ENCODE assay signal across 35 mouse cellular contexts in the genomic region with DNA sequence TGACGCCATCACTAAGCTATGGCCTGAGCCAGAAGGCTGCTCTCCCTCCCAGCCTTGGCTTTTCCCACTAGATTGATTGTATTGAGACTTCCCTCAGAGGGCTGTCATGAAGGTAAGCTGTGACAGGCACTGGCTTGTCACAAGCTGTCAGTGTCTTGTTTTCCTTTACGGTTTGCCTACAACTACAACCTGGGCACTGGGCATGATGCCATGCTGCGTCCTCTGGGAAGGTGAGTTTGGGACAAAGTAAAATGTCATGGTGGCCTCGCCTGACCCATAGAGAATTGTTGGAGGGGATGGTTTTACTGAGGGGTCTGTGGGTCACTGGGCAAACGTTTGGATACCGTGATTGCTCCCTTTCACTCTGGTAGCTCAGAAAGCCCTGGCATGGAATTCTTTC.
"Had no signal": no experiment of that assay in that cellular context is flagged by ENCODE, and none has a peak within 500 bp of the region (broad histone marks: within the 10 kb centered on the region; RNA-seq: fewer than 3 reads in every experiment).

No protein-coding gene starts in this region.

- H3K9me3 ChIP-seq: heart, embryonic 13.5 days; heart, embryonic 15.5 days; hindbrain, embryonic 12.5 days; hindbrain, embryonic 13.5 days; hindbrain, embryonic 15.5 days; intestine, embryonic 15.5 days; kidney, embryonic 15.5 days had no signal

- DNase-seq: heart, postnatal 10 days; heart, postnatal 14 days; heart, postnatal 36 days; heart, postnatal 4 days; kidney, adult 11 months; kidney, adult 18-20 months; kidney, adult 2 months; kidney, adult 8-10 months; kidney, adult 9 months; kidney, postnatal 10 days; kidney, postnatal 14 days; kidney, postnatal 25 days; kidney, postnatal 36 days; kidney, postnatal 4 days; layer of hippocampus, adult 9-11 months; layer of hippocampus, postnatal 36 days had no signal

- H3K36me3 ChIP-seq: heart, embryonic 10.5 days; heart, embryonic 12.5 days; heart, embryonic 13.5 days; heart, embryonic 15.5 days; hindbrain, embryonic 10.5 days; intestine, embryonic 15.5 days; kidney, embryonic 15.5 days had no signal

- H3K4me2 ChIP-seq: heart, embryonic 11.5 days; heart, embryonic 12.5 days; heart, embryonic 13.5 days; heart, embryonic 15.5 days; hindbrain, embryonic 12.5 days; hindbrain, embryonic 13.5 days; hindbrain, embryonic 14.5 days; hindbrain, embryonic 15.5 days; intestine, embryonic 15.5 days; kidney, embryonic 15.5 days had no signal

- H3K27me3 ChIP-seq: hindbrain, embryonic 15.5 days; intestine, embryonic 15.5 days had no signal

- H3K27ac ChIP-seq: heart, embryonic 10.5 days; heart, embryonic 13.5 days; heart, embryonic 15.5 days; hindbrain, embryonic 10.5 days; hindbrain, embryonic 12.5 days; hindbrain, embryonic 13.5 days; hindbrain, embryonic 14.5 days; hindbrain, embryonic 15.5 days; hindbrain, postnatal 0 days; intestine, embryonic 15.5 days; kidney, embryonic 15.5 days; kidney, postnatal 0 days; layer of hippocampus, adult 2 months had no signal

- ATAC-seq: hindbrain, embryonic 16.5 days; hindbrain, postnatal 0 days; inflammation-experienced regulatory T-cells, adult 6 months; intestine, embryonic 15.5 days; intestine, embryonic 16.5 days; intestine, postnatal 0 days had no signal

- H3K9ac ChIP-seq: heart, embryonic 12.5 days; heart, embryonic 13.5 days; heart, embryonic 15.5 days; hindbrain, embryonic 12.5 days; hindbrain, embryonic 14.5 days; hindbrain, embryonic 15.5 days; intestine, embryonic 15.5 days; kidney, embryonic 15.5 days had no signal

- H3K4me3 ChIP-seq: heart, embryonic 10.5 days; heart, embryonic 12.5 days; heart, embryonic 13.5 days; heart, embryonic 15.5 days; hindbrain, embryonic 10.5 days; hindbrain, embryonic 12.5 days; hindbrain, embryonic 13.5 days; hindbrain, embryonic 15.5 days; intestine, embryonic 15.5 days; kidney, embryonic 15.5 days; layer of hippocampus, adult 2 months had no signal
